Mouse (Mus musculus) megakaryocyte, embryonic 14.5 days (primary cell): ENCODE data around the gene Rnase2a. TPM values are rescaled to one million over a fixed set of nuclear protein-coding genes. Genes with fewer than 3 reads are reported as not detected.
"Not testable (repeated sequence)": the region's sequence is repeated elsewhere in the genome, so short reads cannot be mapped to it uniquely, and the experiment has no call there.

ENCODE experiments used
- H3K27me3 ChIP-seq: replicated peaks from 2 replicates; pipeline ENCODE3; 2012; ENCODE audit warnings: inconsistent platforms
- H3K36me3 ChIP-seq: replicated peaks from 2 replicates; pipeline ENCODE3; 2012; ENCODE audit warnings: low read length, inconsistent platforms, mixed read lengths
- H3K4me1 ChIP-seq: 2 replicates; pipeline ENCODE4 v1.6.1; 2012; ENCODE audit warnings: inconsistent platforms
- H3K4me3 ChIP-seq: replicated peaks from 2 replicates; pipeline ENCODE3; 2012; ENCODE audit warnings: moderate library complexity, mild to moderate bottlenecking, inconsistent platforms
- H3K9me3 ChIP-seq: 2 replicates; pipeline ENCODE4 v1.6.1; 2012; ENCODE audit warnings: inconsistent platforms
- FLI1 ChIP-seq: IDR thresholded peaks from 2 replicates; pipeline ENCODE4 v1.6.1; 2012; ENCODE audit warnings: low read length, inconsistent platforms, mixed read lengths
- GATA1 ChIP-seq: IDR thresholded peaks from 3 replicates; pipeline ENCODE4 v1.6.1; 2012; ENCODE audit warnings: mixed read lengths, low read length, inconsistent platforms, borderline replicate concordance
- polyA plus RNA-seq: library from polyadenylated mRNA; stranded (reverse); fragments of >175 nt; gene quantifications from 2 replicates; pipeline ENCODE4 v1.2.3, GENCODE M21; 2012; ENCODE audit warnings: low replicate concordance; ENCODE audit not compliant: insufficient read depth

Gene Rnase2a
- polyA plus RNA-seq, 1 experiment: not detected

DNA sequence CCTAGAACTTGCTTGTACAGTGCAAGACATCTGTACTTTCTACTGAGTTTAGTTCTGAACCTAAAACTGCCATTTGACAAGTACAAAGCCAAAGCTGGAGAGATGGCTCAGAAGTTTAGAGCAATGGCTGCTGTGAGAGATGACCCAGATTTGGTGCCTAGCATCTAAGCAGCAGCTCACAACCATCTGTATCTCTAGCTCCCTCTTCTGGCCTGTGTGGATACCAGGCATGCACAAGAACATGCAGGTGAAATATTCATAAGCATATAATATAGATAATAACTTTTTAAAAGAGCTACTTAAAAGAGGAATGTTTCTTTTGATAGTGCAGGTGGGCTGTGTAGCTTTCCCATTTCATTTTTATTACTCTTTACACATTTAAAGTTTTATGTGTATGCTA, 15.0 kb downstream of the Rnase2a start:
- TF ChIP-seq FLI1: no peak
- no peak for TF ChIP-seq GATA1
- Histone ChIP-seq H3K9me3 (no peaks in the 10 kb centered on the region), H3K27me3 (no peaks in the 10 kb centered on the region), H3K36me3 (no peaks in the 10 kb centered on the region), H3K4me1 (no peaks in the 10 kb centered on the region), H3K4me3 (no peak overlapping the region)

DNA sequence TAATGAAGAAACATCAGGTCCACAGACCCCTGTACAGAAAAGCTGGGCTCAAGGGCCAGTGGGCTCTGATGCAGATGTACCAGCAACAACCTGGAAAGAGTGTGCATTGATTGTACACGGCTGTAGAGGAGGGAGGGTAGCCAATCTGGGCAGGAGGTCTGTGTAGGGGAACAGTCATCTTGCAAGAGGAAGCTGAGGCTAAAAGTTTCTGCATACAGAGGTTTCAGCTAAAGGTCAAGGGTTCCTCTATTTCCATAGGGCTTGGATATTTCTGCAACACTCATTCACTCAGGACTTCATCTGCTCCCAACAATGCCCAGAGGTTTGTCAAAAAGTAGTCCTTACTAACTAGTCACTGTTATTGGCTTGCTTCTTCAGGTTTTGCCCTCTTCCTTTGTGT, 18.4 kb downstream of the Rnase2a start:
- H3K36me3 ChIP-seq, H3K4me1 ChIP-seq, H3K9me3 ChIP-seq, H3K4me3 ChIP-seq, H3K27me3 ChIP-seq: not testable (repeated sequence)

DNA sequence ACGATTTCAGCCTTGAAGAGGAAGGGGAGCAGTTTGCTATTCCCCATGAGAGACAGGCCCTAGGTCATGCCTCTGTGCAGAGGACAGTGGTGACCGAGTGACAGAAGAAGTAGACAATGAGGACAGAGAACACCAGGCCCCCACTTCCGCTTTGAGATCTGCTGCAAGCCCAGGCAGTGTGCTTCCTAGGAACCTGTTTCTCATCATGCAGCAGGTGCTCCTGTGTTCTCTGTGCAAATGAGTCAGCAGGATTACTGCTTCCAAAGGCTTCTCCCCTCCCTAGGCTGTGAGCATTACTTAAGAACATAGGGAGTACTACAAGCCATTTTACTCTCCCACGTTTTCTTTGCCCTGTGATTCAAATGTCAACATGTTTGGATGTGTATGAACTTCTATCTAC, 26.3 kb downstream of the Rnase2a start:
- H3K36me3 ChIP-seq, H3K27me3 ChIP-seq, H3K4me1 ChIP-seq, H3K9me3 ChIP-seq, H3K4me3 ChIP-seq: not testable (repeated sequence)

DNA sequence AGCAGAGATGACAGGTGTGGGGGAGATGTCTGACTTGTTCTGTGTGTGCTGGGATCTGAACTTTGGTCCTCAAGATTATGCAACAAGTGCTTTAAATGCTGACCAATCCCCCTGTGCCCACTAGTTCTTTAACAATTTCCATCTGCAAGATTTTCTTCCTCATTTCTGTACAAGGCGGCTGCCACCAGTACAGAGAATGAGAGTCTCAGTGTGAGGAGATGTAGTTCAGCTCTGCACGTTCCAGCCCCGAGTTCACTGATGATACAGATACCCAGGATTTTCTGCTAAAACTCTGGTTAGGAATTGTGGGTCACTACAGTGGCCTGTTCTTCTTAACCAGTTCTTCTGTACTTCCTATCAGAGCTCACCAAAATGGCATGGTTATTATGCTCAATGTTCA, 35.8 kb downstream of the Rnase2a start:
- not testable (repeated sequence) for H3K9me3 ChIP-seq, H3K4me3 ChIP-seq, H3K36me3 ChIP-seq, H3K4me1 ChIP-seq, H3K27me3 ChIP-seq

Other genes with a start within 250 kb of the Rnase2a start
- not detected in 2 replicates for gene Rnase10, start 248.4 kb downstream of the Rnase2a start, polyA plus RNA-seq
- not detected in 2 replicates for gene Rnase9, start 214.2 kb downstream of the Rnase2a start, polyA plus RNA-seq
- gene Rnase11, start 205.9 kb downstream of the Rnase2a start, polyA plus RNA-seq: not detected in 2 replicates
- gene Rnase12, start 198.5 kb downstream of the Rnase2a start, polyA plus RNA-seq: not detected in 2 replicates
- gene Olfr750, start 181.7 kb downstream of the Rnase2a start, polyA plus RNA-seq: not detected in 2 replicates
- 1.6 TPM in 1 of 2 replicates, not detected in the other for gene Rnase4, start 165.0 kb downstream of the Rnase2a start, polyA plus RNA-seq
- gene Ang, start 165.0 kb downstream of the Rnase2a start, polyA plus RNA-seq: not detected in 2 replicates
- gene Eddm3b, start 141.7 kb downstream of the Rnase2a start, polyA plus RNA-seq: not detected in 2 replicates
- 0.23 TPM in 1 of 2 replicates, not detected in the other for gene Rnase6, start 132.2 kb downstream of the Rnase2a start, polyA plus RNA-seq
- not detected in 2 replicates for gene Rnase1, start 109.3 kb downstream of the Rnase2a start, polyA plus RNA-seq
- not detected in 2 replicates for gene Rnase2b, start 93.9 kb downstream of the Rnase2a start, polyA plus RNA-seq
- not detected in 2 replicates for gene Ang2, start 57.0 kb downstream of the Rnase2a start, polyA plus RNA-seq
- not detected in 2 replicates for gene Ear14, start 52.7 kb downstream of the Rnase2a start, polyA plus RNA-seq
- not detected in 2 replicates for gene Gm7247, start 105.6 kb upstream of the Rnase2a start, polyA plus RNA-seq
- not detected in 2 replicates for gene Vmn2r88, start 154.7 kb upstream of the Rnase2a start, polyA plus RNA-seq
- gene Vmn2r89, start 195.7 kb upstream of the Rnase2a start, polyA plus RNA-seq: 0.40 TPM in 1 of 2 replicates, not detected in the other